Mouse (Mus musculus) telencephalon, adult 2 months (tissue): ENCODE measurements at regions not wholly inside any gene's neighbourhood (a gene's known extent, or its start where the extent isn't known, plus 50 kb on each side); places are given as distances from the start of the nearest gene placed in this dataset.
A peak's percentile ranks its signal among the peaks of the same experiment; 100 is the strongest.

Experiments
- DNase-seq: peaks from one replicate; pipeline ENCODE4 v3.0.0-alpha.2; 2011; ENCODE audit warnings: low read depth, low spot score

- DNase-seq: no peak
Measured at GRCm38 (mm10) chr4:40400089-40400488, 71.9 kb upstream of the Tmem215 start.

- no peak for DNase-seq
Measured at GRCm38 (mm10) chr4:40390183-40390582, 81.8 kb upstream of the Tmem215 start.

GRCm38 (mm10) chr4:40385284-40385683 lies 86.7 kb upstream of the Tmem215 start:
- DNase-seq: peak; percentile 50

GRCm38 (mm10) chr4:40384704-40385103 lies 87.3 kb upstream of the Tmem215 start:
- no peak for DNase-seq

- no peak for DNase-seq
Measured at GRCm38 (mm10) chr4:40380309-40380708, 91.7 kb upstream of the Tmem215 start.

- no peak for DNase-seq
Measured at GRCm38 (mm10) chr4:40375439-40376154, 96.4 kb upstream of the Ndufb6 start.

GRCm38 (mm10) chr4:40374213-40374612 lies 95.0 kb upstream of the Ndufb6 start:
- DNase-seq: no peak

- DNase-seq: no peak
Measured at GRCm38 (mm10) chr4:40364329-40364728, 85.1 kb upstream of the Ndufb6 start.

GRCm38 (mm10) chr4:40359307-40359706 lies 80.1 kb upstream of the Ndufb6 start:
- DNase-seq: no peak

- DNase-seq: no peak
Measured at GRCm38 (mm10) chr4:40357088-40357853, 78.0 kb upstream of the Ndufb6 start.

GRCm38 (mm10) chr4:40355791-40356450 lies 76.7 kb upstream of the Ndufb6 start:
- peak; percentile 58 for DNase-seq

GRCm38 (mm10) chr4:40354456-40354855 lies 75.2 kb upstream of the Ndufb6 start:
- DNase-seq: no peak

GRCm38 (mm10) chr4:40351648-40352047 lies 72.4 kb upstream of the Ndufb6 start:
- no peak for DNase-seq

- DNase-seq: no peak
Measured at GRCm38 (mm10) chr4:40351090-40351489, 71.9 kb upstream of the Ndufb6 start.

- DNase-seq: no peak
Measured at GRCm38 (mm10) chr4:40345847-40346246, 66.6 kb upstream of the Ndufb6 start.

GRCm38 (mm10) chr4:40342181-40342580 lies 63.0 kb upstream of the Ndufb6 start:
- DNase-seq: no peak

GRCm38 (mm10) chr4:40334841-40335240 lies 55.6 kb upstream of the Ndufb6 start:
- no peak for DNase-seq

- no peak for DNase-seq
Measured at GRCm38 (mm10) chr4:40329737-40330136, 50.5 kb upstream of the Ndufb6 start.
